Mouse (Mus musculus) megakaryocyte, embryonic 14.5 days (primary cell): Measurements from ENCODE around the gene 1600012H06Rik. TPM values are rescaled to one million over a fixed set of nuclear protein-coding genes. Genes with fewer than 3 reads are reported as not detected.
"Not testable (repeated sequence)": the region's sequence is repeated elsewhere in the genome, so short reads cannot be mapped to it uniquely, and the experiment has no call there.

Experiments
- H3K27me3 ChIP-seq: replicated peaks from 2 replicates; pipeline ENCODE3; 2012; ENCODE audit warnings: inconsistent platforms
- H3K36me3 ChIP-seq: replicated peaks from 2 replicates; pipeline ENCODE3; 2012; ENCODE audit warnings: low read length, inconsistent platforms, mixed read lengths
- H3K4me1 ChIP-seq: 2 replicates; pipeline ENCODE4 v1.6.1; 2012; ENCODE audit warnings: inconsistent platforms
- H3K4me3 ChIP-seq: replicated peaks from 2 replicates; pipeline ENCODE3; 2012; ENCODE audit warnings: moderate library complexity, mild to moderate bottlenecking, inconsistent platforms
- H3K9me3 ChIP-seq: 2 replicates; pipeline ENCODE4 v1.6.1; 2012; ENCODE audit warnings: inconsistent platforms
- FLI1 ChIP-seq: IDR thresholded peaks from 2 replicates; pipeline ENCODE4 v1.6.1; 2012; ENCODE audit warnings: low read length, inconsistent platforms, mixed read lengths
- GATA1 ChIP-seq: IDR thresholded peaks from 3 replicates; pipeline ENCODE4 v1.6.1; 2012; ENCODE audit warnings: mixed read lengths, low read length, inconsistent platforms, borderline replicate concordance
- polyA plus RNA-seq: library from polyadenylated mRNA; stranded (reverse); fragments of >175 nt; gene quantifications from 2 replicates; pipeline ENCODE4 v1.2.3, GENCODE M21; 2012; ENCODE audit warnings: low replicate concordance; ENCODE audit not compliant: insufficient read depth

The 1600012H06Rik gene
- polyA plus RNA-seq, result 2.3 and 3.1 TPM in 2 replicates

GRCm38 (mm10) chr17:14943009-14943728 is at the start of gene 1600012H06Rik, which contains the start of gene Wdr27:
TSS of gene 1600012H06Rik (plus strand) at chr17:14943184.
TSS of gene Wdr27 (minus strand) at chr17:14943158.
- peaks cover 39% of the 10 kb centered on the region for H3K36me3 ChIP-seq
- TF ChIP-seq FLI1, result peak; percentile 100
- TF ChIP-seq GATA1, result no peak
- H3K4me3 ChIP-seq, result peak within 1 kb of the TSS; percentile 100
- H3K9me3 ChIP-seq, result no peaks in the 10 kb centered on the region
- H3K4me1 ChIP-seq, result peaks cover 37% of the 10 kb centered on the region
- H3K27me3 ChIP-seq, result no peaks in the 10 kb centered on the region

- H3K27me3 ChIP-seq, H3K9me3 ChIP-seq, H3K4me1 ChIP-seq, H3K36me3 ChIP-seq, H3K4me3 ChIP-seq: not testable (repeated sequence)
Measured at GRCm38 (mm10) chr17:14895058-14895457, 47.9 kb upstream of the 1600012H06Rik start.

GRCm38 (mm10) chr17:14898972-14899371 is 44.0 kb upstream of the 1600012H06Rik start:
- H3K4me1 ChIP-seq, result no peaks in the 10 kb centered on the region
- TF ChIP-seq GATA1 (no peak), FLI1 (no peak)
- H3K9me3 ChIP-seq, result no peaks in the 10 kb centered on the region
- H3K27me3 ChIP-seq, result peaks cover 8% of the 10 kb centered on the region
- H3K36me3 ChIP-seq, result no peaks in the 10 kb centered on the region
- no peak overlapping the region for H3K4me3 ChIP-seq

GRCm38 (mm10) chr17:14903212-14903611 is 39.8 kb upstream of the 1600012H06Rik start:
- Histone ChIP-seq H3K9me3 (no peaks in the 10 kb centered on the region), H3K27me3 (peaks cover 14% of the 10 kb centered on the region), H3K4me3 (no peak overlapping the region), H3K36me3 (no peaks in the 10 kb centered on the region), H3K4me1 (peaks cover 4% of the 10 kb centered on the region)
- no peak for TF ChIP-seq GATA1
- no peak for TF ChIP-seq FLI1

- peaks cover 14% of the 10 kb centered on the region for H3K27me3 ChIP-seq
- H3K4me3 ChIP-seq, result no peak overlapping the region
- TF ChIP-seq FLI1 (no peak), GATA1 (no peak)
- H3K9me3 ChIP-seq, result no peaks in the 10 kb centered on the region
- peaks cover 4% of the 10 kb centered on the region for H3K4me1 ChIP-seq
- H3K36me3 ChIP-seq, result no peaks in the 10 kb centered on the region
Measured at GRCm38 (mm10) chr17:14904206-14904605, 38.8 kb upstream of the 1600012H06Rik start.

- Histone ChIP-seq H3K4me1 (peaks cover 4% of the 10 kb centered on the region), H3K4me3 (no peak overlapping the region), H3K27me3 (peaks cover 15% of the 10 kb centered on the region), H3K9me3 (no peaks in the 10 kb centered on the region), H3K36me3 (no peaks in the 10 kb centered on the region)
- TF ChIP-seq FLI1, result no peak
Measured at GRCm38 (mm10) chr17:14904637-14905265, 38.2 kb upstream of the 1600012H06Rik start.

- no peak for TF ChIP-seq FLI1
- H3K4me1 ChIP-seq, result peaks cover 4% of the 10 kb centered on the region
- H3K4me3 ChIP-seq, result no peak overlapping the region
- H3K9me3 ChIP-seq, result no peaks in the 10 kb centered on the region
- H3K36me3 ChIP-seq, result no peaks in the 10 kb centered on the region
- H3K27me3 ChIP-seq, result peaks cover 13% of the 10 kb centered on the region
Measured at GRCm38 (mm10) chr17:14906611-14907010, 36.4 kb upstream of the 1600012H06Rik start.

GRCm38 (mm10) chr17:14907136-14907535 is 35.8 kb upstream of the 1600012H06Rik start:
- H3K4me3 ChIP-seq, result no peak overlapping the region
- H3K36me3 ChIP-seq, result no peaks in the 10 kb centered on the region
- no peaks in the 10 kb centered on the region for H3K9me3 ChIP-seq
- TF ChIP-seq FLI1, result no peak
- TF ChIP-seq GATA1, result no peak
- H3K27me3 ChIP-seq, result peaks cover 13% of the 10 kb centered on the region
- peaks cover 4% of the 10 kb centered on the region for H3K4me1 ChIP-seq

- Histone ChIP-seq H3K27me3 (peaks cover 7% of the 10 kb centered on the region), H3K36me3 (no peaks in the 10 kb centered on the region), H3K4me3 (no peak overlapping the region), H3K4me1 (peaks cover 8% of the 10 kb centered on the region), H3K9me3 (no peaks in the 10 kb centered on the region)
- no peak for TF ChIP-seq FLI1
- no peak for TF ChIP-seq GATA1
Measured at GRCm38 (mm10) chr17:14909331-14909730, 33.7 kb upstream of the 1600012H06Rik start.

- Histone ChIP-seq H3K9me3 (no peaks in the 10 kb centered on the region), H3K27me3 (peaks cover 7% of the 10 kb centered on the region), H3K4me1 (peaks cover 9% of the 10 kb centered on the region), H3K36me3 (no peaks in the 10 kb centered on the region), H3K4me3 (no peak overlapping the region)
- TF ChIP-seq GATA1, result no peak
Measured at GRCm38 (mm10) chr17:14910771-14911170, 32.2 kb upstream of the 1600012H06Rik start.

- TF ChIP-seq FLI1, result no peak
- TF ChIP-seq GATA1, result no peak
- Histone ChIP-seq H3K4me3 (no peak overlapping the region), H3K27me3 (peaks cover 2% of the 10 kb centered on the region), H3K4me1 (peaks cover 9% of the 10 kb centered on the region), H3K36me3 (no peaks in the 10 kb centered on the region), H3K9me3 (no peaks in the 10 kb centered on the region)
Measured at GRCm38 (mm10) chr17:14912420-14912819, 30.6 kb upstream of the 1600012H06Rik start.
